Mouse (Mus musculus): ENCODE data around the gene Kcng3.

Kcng3 gene

DNA sequence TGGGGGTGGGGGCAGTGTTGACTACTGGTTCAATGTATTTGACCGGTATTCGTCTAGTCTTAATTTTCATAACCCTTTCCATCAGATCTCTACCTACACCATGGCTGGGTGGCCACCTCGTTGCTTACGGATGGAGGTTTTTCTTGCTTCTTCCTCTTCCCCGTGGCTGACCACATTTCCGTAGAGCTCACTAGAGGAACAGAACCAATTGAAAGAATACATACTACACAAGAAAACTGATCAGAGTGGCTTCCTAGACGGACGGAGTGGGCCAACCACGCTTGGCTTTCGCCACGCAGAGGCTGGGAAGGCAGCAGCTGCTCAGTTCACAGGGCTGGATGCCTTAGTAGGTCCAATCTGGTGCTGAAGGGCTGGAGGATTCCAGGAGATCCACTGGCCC lies 75.9 kb downstream of the Kcng3 start:
- no peak for DNase-seq (ENCODE audit: low spot score)

DNA sequence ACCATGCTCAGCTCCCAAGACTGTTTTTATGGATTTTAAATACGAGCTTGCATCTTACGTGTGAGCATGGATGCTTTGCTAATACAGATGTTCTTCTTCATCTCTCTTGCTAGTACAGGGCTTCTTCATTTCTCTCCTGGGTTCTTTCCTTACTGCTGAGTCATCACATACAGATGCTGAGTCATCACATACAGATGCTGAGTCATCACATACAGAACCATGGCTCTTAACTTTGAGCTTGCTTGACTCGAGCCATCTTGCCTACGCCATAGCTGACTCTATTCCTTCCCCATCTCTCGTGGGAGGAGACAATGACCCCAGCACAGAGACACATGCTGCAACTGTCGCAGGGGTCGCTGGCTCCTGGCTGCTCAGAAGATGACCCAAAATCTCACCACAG lies 76.7 kb downstream of the Kcng3 start:
- DNase-seq (ENCODE audit: low spot score), result no peak

DNA sequence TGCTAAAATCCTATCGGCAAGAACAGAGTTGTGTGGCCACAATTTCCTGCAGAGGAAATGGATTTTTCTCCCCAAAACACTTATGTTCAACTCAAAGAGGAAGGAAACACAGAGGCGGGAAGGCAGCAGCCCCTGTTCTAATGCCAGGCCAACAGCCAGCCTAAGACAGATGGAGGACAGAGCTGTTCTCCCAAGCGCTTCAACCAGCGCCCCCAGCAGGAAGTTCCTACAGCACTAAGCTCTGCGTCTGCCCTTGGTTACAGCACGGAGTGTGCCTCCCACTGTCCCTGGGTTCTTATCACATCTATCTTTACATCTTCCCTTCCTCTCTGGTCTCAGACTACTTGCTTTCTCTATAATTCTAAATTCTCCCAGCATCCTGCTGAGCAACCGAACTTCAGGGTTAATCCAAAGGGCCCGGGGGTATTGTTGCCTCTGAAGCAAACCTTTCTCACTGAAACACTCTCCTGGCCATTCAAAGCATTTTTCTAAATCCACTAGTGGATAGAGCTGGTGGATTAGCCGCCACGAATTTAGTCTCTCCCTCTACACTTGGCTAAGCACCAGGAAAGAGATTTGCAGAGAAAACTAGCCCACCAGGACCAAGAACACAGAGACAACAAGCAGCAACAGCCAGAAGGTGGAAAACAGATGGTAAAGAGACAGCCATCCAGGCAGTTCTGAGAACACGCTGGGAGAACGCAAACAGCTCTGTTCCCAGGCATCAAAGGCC lies 83.0 kb downstream of the Kcng3 start:
- DNase-seq (ENCODE audit: low spot score), result no peak

DNA sequence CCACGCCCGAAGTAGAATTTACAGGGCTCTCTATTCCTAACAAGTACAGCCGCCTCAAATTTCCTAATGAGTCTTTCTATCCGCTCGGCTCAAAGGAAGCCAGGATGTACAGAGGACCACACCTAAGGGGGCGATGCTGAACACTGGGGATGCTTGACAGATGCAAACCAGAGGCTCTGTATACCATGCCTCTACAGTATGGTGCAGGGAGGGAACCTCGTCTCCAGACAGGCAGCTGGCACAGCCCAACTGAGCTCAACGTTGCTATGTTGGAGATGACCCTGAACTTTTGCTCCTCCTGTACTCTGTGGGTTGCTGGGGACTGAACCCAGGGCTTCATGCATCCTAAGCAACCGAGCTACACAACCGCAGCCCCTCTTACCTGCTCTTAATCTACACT lies 84.5 kb downstream of the Kcng3 start:
- DNase-seq (ENCODE audit: low spot score), result no peak

DNA sequence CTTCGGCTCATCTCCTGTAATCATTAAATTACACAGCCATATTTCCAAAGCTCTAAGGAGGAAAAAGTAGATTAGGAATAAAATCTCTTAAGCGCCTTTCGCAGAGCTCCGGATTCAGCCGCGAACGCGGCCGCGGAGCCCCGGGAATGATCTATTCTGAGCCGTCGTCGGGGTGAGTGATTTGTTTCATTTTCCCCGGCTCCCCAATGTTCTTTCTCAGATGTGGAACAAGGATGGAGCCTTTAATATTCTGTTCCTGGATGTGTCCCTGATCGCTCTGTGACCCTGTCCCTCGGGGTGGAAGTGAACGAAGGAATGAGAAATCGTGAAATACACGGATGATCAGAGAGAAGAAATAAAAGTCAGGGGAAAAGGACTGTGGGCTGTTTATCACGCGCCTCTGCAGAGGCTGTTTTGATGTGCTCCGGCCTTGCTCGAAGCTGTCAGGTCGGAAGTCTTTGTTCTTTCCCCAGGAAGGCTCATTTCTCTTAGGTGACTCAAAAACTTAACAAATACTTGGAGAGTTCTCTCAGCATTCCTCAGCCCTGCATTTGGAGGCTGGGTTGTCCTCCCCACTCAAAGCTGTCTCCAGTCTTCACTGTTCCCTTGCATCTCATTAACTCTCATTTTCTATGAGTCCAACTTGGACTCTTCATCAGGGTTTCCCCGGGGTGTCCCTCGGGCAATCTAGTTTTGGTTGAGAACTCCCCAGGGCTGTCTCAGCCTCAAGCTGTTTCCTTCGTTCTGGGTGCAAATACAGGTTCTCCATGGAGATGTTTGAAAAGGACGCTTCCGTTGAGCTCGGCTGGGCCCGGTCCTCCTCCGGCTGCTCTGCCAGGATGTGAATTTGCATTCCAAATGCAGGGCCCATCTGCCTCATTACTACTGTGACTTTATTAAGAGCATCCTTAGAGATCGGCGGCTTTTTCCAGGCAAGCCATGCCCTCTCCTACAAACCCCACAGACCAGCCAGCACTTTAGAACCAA lies 85.6 kb downstream of the Kcng3 start:
- DNase-seq (ENCODE audit: low spot score), result no peak

DNA sequence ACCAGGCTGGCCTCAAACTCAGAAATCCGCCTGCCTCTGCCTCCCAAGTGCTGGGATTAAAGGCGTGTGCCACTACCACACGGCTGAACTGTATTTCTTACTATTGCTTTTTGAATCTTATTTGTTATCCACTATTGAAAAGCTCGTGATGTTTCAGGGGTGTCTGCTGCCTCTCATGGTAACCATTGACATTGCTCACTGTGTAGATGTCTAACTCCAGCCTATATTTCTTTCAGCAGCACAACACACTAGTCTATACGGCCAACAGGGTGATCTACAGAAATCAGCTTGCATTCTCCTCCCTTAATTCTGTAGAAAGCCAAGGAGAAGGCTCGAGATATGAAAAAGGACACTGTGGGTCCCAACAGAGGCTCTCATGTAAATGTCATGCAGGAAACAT lies 86.4 kb downstream of the Kcng3 start:
- DNase-seq (ENCODE audit: low spot score), result no peak

DNA sequence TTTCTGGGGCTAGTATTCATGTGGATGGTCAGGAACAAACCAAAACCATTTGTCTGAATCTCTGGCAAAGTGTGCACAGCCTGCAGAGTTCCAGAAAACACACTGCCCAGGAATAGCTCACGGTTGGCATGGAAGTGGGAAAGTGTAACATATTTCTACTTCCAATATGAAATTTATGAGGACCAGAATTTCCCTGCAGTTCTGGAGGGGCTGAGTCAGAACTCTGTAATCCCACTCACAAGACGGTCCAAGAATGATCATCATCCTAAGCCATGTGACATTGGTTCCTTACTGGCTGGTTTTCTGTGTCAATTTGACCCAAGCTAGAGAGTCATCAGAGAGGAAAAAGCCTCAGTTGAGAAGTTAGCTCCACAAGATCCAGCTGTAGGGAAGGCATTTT lies 89.3 kb downstream of the Kcng3 start:
- no peak for DNase-seq (ENCODE audit: low spot score)

DNA sequence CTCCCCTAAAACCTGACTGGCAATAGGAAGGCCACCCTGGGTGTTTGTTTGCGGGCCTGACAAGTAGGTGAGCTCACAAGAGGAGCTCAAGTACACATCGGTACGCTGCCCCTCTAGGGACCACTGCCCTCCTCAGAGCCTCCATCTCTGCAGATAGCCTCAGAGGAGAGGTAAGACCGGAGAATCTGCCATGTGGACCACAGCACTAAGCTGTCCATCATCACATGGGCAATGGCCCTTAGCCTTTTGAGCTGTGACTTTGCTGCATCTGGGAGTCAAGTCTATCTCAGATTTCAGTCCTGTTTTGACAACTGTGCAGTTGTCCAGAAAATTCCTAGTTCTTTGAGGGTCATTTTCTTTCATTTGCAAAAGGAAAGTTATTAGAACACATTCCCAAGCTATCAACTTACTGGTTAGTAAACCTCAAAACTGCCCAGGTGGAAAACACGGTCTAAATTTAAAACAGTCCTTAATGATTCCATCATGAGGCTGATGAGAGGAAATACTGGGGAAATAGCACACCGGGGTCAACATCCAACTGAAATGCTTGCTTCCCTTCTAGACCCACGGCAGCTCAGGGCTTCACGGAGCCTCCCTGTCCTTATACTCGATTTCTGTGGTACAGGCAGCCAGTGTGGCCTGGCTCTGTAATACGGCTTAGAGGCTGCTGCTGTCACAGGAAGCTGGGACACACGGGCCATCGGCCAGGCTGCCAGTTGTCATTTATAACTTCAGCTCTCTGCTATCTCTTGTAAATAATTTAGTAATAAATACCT lies 92.2 kb downstream of the Kcng3 start:
- no peak for DNase-seq (ENCODE audit: low spot score)

DNA sequence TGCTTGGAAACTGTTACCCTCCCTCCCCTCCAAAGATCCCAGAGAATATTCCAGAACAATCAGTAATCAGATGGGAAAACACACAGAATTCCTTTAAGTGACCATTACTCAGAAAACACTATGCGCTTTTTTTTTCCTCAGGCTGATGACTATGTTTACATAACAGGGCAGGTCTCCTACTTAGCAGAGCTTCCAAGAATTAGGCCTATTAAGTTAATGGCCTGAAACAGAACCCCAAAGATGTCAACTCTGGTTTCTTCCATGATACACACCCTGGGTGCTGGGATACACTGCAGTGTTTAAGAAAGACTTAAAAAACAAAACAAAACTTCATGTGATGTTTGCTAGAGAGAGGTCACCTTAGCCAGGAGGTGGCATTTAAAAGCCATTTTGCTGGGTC lies 93.0 kb downstream of the Kcng3 start:
- no peak for DNase-seq (ENCODE audit: low spot score)

DNA sequence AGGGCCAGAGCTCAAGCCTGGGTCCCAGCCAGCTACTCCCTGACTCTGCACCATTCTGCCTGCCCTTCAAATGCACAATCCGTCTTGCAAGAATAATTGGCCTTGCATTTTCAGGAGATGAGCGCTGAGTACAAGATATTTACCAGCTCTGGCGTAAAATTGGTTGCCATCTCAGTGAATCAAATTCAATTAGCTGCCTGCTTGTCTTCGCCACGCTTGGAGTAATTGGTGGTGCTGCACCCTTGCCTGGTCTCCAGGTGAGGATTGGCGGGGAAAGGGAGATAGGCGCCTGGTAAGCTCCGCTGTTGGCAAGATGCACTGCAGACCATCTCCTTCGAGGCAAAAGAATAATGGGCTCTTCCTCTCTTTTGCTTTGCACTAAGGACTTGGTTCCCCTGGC lies 93.6 kb downstream of the Kcng3 start:
- no peak for DNase-seq (ENCODE audit: low spot score)

Data from ovary, postnatal 36 days (tissue).